Mouse (Mus musculus) WW6 (cell line): ENCODE data around the gene Aldh4a1.

ENCODE experiments used
- DNase-seq: peaks from one replicate; pipeline ENCODE4 v3.0.0-alpha.2; 2013; ENCODE audit warnings: low read depth, low spot score

The Aldh4a1 gene

DNA sequence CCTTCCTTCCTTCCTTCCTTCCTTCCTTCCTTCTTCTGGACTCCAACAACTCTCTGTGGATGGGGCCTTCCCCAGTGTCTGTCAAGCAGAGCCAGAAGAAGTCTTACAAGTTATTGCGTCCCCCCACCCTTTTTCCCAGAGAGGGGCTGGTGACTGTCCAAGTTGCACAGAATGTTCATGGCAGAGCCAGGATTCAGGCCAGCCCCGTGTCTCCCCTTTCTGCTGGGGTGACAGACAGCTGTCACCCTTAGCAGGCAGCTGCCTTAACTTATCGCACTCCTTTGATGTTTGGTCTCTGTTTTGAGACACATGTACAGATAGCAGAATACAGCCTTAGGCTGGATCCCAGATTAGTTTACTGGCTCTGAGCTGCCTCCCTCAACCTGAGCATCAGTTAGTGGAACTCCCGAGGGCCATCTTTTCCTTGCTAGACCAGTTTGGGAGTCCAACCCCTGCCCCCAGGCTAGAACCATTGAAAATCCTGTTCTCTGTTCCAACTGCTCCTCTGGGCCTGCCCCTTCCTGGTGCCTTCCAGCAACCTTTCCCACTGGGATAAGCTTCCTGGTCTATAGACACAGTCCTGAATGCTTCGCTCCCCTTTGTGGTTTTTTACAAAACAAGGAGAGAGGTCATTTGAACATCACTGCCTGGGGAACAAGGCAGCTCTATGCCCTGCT lies 33.2 kb upstream of the Aldh4a1 start:
- DNase-seq, result no peak

DNA sequence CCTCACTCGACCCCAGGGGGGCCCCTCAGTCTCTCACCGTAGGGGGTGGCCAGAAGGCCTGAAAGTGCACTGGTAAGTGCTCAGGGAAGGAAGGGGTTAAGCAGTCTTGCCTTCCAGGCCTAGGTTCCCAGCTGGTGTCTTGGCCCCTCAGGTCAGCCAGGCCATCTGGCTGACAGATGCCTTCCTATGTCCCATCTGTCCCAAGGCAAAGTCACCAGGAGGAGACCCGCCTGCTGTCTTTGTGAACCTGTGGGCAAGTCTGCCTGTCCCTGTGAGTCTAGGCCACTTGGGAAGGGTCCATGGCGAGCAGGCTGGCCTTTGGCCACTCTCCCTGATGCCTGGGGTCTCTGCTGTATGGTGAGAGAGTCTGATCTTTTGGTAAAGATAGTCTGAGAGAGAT lies 32.2 kb upstream of the Aldh4a1 start:
- DNase-seq, result no peak

- no peak for DNase-seq
Measured at GRCm38 (mm10) chr4:139592895-139593294, 29.8 kb upstream of the Aldh4a1 start.

- DNase-seq, result no peak
Measured at GRCm38 (mm10) chr4:139593383-139593782, 29.3 kb upstream of the Aldh4a1 start.

- DNase-seq, result no peak
Measured at GRCm38 (mm10) chr4:139594062-139594461, 28.6 kb upstream of the Aldh4a1 start.

GRCm38 (mm10) chr4:139596715-139597114 lies 26.0 kb upstream of the Aldh4a1 start:
- DNase-seq, result no peak

- DNase-seq, result no peak
Measured at GRCm38 (mm10) chr4:139597286-139598284, 25.1 kb upstream of the Aldh4a1 start.

- no peak for DNase-seq
Measured at GRCm38 (mm10) chr4:139598356-139598755, 24.3 kb upstream of the Aldh4a1 start.

DNA sequence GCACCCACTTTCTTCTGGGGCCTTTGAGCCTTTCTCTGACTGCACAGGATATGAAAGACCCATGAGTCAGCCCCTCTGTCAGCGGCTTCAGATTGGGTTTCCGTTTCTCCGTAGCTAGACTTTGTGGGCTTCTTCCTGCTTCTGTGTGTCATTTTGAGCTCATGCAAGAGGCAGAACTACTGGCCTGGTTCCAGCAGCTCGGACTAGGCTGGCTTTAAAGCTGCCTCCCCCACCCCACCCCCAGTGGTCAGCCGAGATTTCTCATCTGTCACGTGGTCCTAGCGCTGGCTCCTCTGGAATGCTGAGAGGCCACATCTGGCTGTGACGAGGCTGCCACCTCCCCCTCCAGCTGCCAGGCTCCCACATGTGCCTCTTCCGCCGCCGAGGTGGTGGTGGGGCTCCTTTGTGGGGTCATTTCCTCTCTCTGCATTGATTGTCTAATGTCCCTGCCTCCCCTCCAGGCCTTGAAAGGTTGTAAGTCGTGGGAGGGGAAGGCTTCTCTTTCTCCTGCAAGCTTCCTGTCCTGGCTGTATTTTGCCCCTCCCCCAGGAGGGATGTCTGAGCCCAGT lies 23.6 kb upstream of the Aldh4a1 start:
- DNase-seq, result no peak

GRCm38 (mm10) chr4:139601519-139602356 lies 20.9 kb upstream of the Aldh4a1 start:
- no peak for DNase-seq

DNA sequence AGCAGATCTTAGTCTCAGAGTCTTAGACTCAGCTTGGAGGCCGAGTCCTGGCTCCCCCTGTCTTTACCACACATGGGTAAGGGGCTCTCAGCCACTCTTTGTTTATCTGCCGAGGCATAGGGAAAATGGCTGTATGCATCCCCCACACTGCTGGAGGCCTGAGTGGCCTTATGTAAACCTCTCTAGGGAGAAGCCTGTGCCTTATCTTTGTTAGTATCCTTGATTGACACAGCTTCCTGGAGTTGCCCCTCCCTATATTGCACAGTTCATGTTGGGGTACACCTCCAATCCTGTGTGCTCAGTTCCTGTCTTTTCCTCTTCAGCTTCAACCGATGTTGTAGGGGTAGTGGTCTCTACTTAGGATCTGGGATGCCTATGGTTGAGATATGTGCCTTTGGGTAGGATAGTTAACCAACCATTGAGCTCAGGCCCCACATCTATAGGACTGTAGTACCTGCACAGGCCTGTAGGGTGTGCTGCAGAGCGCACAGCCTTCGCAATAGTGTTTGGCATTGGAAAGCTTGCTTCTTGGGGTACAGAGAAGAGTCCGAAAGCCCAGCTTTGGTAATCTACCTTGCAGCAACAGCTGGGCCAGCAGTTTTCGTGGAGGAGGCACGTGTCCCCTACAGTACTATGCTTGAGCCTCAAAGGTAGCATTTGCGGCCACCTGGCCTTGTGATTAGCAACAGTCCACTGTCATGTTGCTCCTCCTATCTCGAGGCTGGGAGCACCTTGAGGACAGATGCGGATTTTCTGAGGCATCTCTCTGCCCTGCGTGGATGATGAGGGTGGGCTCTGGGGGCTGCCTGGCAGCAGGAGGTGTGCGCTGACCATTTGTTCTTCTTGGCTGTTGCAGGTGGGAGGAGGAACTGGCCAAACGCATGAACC lies 20.1 kb upstream of the Aldh4a1 start, which contains the start of gene Gm21969:
TSS of gene Gm21969 (plus strand) at position 830 of the 888 bp plus-strand sequence.
- DNase-seq, result no peak

- DNase-seq, result no peak
Measured at GRCm38 (mm10) chr4:139605216-139605615, 17.4 kb upstream of the Aldh4a1 start.

DNA sequence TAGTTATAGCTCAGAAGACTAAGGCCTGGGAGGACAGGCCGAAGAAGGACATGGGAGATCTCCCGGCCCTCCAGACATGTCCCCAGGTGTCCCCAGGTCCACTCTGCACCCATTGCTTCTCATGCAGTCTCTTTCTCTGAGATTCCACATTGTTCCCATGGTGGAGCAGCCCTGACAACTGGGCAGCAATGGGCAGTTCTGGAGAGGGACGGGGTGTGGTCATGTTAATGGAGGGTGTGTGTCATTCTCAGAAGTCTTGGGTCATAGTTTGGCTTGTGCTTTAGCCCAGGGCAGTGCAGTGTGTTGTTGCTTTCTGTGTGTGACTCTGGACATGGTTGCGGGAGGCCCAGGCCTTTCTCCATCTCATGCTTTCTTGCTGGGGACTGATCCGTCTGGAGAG lies 15.9 kb upstream of the Aldh4a1 start:
- no peak for DNase-seq

GRCm38 (mm10) chr4:139608975-139609374 lies 13.7 kb upstream of the Aldh4a1 start:
- no peak for DNase-seq

GRCm38 (mm10) chr4:139610954-139611353 lies 11.7 kb upstream of the Aldh4a1 start:
- no peak for DNase-seq

DNA sequence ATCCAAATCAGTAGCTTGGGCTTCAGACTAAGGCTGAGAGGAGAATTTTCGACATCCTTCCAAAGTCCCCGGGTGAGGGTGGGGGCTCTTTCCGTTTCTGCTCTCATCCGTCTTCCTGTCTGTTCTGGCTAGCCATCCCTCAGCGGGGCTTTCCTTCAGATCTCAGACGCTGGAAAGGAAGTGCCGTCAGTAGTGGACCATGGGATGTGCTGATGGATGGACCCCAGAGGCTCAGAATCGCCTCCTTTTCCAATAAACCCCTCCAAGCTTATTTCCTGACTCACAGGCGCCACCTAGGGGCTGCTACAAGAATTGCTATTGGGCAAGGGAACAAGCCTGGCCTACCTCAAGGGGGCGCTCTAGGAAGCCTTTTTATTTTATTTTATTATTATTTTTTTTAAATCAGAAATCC lies 11.1 kb upstream of the Aldh4a1 start:
- DNase-seq, result no peak

DNA sequence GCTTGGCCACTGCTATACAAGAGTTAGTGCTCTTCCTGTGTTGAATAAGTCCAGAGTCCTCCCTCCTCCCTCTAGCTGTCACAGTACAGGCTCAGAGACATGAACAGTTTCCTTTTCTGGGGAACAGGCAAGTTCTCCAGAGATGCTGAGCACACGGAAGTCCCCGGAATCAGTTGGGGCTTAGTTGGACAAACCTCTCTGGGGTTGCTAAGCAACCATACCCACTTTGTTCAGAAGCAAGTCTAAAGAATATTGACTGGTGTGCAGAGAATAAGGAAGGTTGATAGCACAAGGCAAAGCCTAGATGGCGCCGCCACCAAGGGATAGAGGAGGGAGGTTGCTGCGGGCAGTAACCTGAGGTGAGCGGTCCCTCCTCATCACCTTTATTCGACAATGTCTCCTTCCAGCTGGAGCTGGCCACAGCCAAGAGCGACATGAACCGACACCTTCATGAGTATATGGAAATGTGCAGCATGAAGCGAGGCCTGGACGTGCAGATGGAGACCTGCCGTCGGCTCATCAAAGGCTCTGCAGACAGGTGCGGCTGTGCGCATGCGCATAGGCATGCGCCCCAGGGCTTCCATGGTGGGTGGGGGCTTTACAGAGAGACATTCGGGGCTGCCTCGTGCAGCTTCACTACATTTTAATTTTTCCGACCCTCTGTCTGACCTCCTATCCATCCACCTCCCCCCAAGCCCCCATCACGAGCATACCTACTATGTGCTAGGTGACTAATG lies 8.0 kb upstream of the Aldh4a1 start:
- no peak for DNase-seq

GRCm38 (mm10) chr4:139616276-139617000 lies 6.2 kb upstream of the Aldh4a1 start:
- DNase-seq, result no peak

GRCm38 (mm10) chr4:139617001-139617364 lies 5.7 kb upstream of the Aldh4a1 start:
- DNase-seq, result no peak
